Mouse (Mus musculus) brown adipose tissue, adult 24 weeks (tissue): Measurements from ENCODE around the gene Gpr19. TPM values are rescaled to one million over a fixed set of nuclear protein-coding genes. Genes with fewer than 3 reads are reported as not detected.

Experiments used
- H3K27ac ChIP-seq: fragments of 200-500 bp; replicated peaks from 2 replicates; pipeline ENCODE4 v1.5.1; 2012; ENCODE audit warnings: low read depth, mild to moderate bottlenecking, low read length
- H3K4me1 ChIP-seq: fragments of 200-500 bp; 2 replicates; pipeline ENCODE4 v1.6.1; 2012; ENCODE audit warnings: low read length, mixed read lengths; ENCODE audit not compliant: control insufficient read depth, insufficient read depth, insufficient read length
- H3K4me3 ChIP-seq: fragments of 200-500 bp; 2 replicates; pipeline ENCODE4 v1.5.1; 2012; ENCODE audit warnings: low read depth, mild to moderate bottlenecking, low read length, moderate library complexity; ENCODE audit not compliant: insufficient read depth
- polyA plus RNA-seq: library from polyadenylated mRNA; stranded (reverse); fragments of >200 nt; gene quantifications from 2 replicates; pipeline ENCODE4 v1.2.4, GENCODE M21; 2012; ENCODE audit not compliant: missing spikeins, insufficient read depth, insufficient read length

Gpr19 gene
- polyA plus RNA-seq, 1 experiment = 3.5 TPM

- H3K4me1 ChIP-seq = no peaks in the 10 kb centered on the region
- H3K4me3 ChIP-seq = no peak overlapping the region
- H3K27ac ChIP-seq = no peak overlapping the region
Observed at GRCm38 (mm10) chr6:134860275-134860674, 38.1 kb downstream of the Gpr19 start.

GRCm38 (mm10) chr6:134859021-134859420, 39.4 kb downstream of the Gpr19 start:
- Histone ChIP-seq H3K27ac (no peak overlapping the region), H3K4me1 (no peaks in the 10 kb centered on the region), H3K4me3 (no peak overlapping the region)

- Histone ChIP-seq H3K4me1 (no peaks in the 10 kb centered on the region), H3K4me3 (no peak overlapping the region), H3K27ac (no peak overlapping the region)
Observed at GRCm38 (mm10) chr6:134855926-134856325, 42.5 kb downstream of the Gpr19 start.

- H3K4me1 ChIP-seq = no peaks in the 10 kb centered on the region
- H3K4me3 ChIP-seq = no peak overlapping the region
- H3K27ac ChIP-seq = no peak overlapping the region
Observed at GRCm38 (mm10) chr6:134854782-134855181, 43.6 kb downstream of the Gpr19 start.

DNA sequence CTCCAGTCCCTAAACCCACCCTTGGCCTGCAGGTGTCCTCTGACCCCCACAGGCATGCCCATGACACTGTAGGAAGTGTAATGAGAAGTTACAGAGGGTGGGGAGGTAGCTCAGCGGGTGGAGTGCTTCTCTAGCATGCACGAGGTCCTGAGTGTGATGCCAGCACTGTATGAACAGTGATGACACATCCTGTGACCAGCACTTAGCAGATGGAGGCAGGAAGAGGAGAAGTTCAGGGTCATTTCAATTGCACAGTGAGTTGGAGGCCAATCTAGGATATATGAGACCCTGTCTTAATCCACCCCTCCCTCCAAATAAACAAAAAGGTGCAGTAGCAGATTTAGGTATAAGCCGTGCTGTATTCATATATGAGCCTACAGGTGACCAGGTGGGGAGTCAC, 48.4 kb downstream of the Gpr19 start:
- H3K4me1 ChIP-seq = no peaks in the 10 kb centered on the region
- no peak overlapping the region for H3K27ac ChIP-seq
- no peak overlapping the region for H3K4me3 ChIP-seq

DNA sequence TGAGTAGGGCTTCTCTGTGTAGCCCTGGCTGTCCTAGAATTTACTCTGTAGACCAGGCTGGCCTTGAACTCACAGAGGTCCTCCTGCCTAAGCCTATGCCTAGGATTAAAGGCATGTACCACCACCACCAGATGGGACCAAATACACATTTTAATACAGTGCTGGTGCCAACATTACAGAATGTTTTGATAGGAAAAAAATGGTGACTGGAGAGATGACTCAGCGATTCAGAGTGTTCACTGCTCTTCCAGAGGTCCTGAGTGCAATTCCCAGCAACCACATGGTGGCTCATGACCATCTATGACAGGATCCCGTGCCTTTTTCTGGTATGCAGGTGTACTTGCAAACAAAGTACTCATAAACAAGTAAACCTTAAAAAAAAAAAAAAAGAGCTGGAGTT, 48.9 kb downstream of the Gpr19 start:
- H3K4me1 ChIP-seq = no peaks in the 10 kb centered on the region
- H3K27ac ChIP-seq = no peak overlapping the region
- H3K4me3 ChIP-seq = no peak overlapping the region

GRCm38 (mm10) chr6:134848197-134848890, 50.0 kb downstream of the Gpr19 start:
- Histone ChIP-seq H3K4me1 (no peaks in the 10 kb centered on the region), H3K4me3 (no peak overlapping the region), H3K27ac (no peak overlapping the region)

DNA sequence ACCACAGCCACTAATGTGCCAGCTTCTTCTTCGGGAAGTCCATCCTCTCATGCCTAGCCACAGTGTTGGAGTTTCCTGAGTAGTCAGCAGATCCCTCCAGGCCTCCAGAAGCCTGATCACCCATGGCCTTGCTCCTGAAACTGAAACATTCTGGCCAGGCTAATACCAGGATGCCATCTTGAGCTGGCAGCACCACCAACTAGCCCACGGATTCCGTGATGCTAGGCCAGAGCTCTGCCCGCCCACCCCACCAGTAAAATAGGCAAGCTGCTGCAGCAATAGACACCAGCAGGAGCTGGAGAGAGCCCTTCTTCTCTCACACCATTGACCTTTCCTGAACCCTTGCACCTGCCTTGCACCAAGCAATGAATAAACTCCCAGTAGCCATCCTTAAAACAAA, 50.8 kb downstream of the Gpr19 start:
- Histone ChIP-seq H3K4me1 (no peaks in the 10 kb centered on the region), H3K27ac (no peak overlapping the region), H3K4me3 (no peak overlapping the region)

DNA sequence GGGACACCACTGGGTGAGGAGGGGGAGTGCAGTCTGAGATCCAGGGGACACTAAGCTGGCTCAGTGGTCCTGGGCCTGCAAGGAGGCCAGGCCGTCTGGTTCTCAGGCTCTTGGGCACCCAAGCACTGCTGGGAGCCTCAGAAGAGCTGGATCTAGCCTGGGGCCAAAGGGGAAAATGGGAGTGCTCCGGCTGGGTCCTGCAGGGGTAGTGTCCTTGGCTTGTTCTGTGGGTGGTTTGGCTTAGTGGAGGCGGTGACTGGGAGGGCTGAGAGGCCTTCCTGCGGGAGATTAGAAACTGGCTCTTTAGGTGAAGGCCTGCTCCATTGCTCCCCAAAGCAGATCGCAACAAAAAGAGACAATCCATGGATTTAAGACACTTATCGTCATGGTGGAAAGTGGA, 52.1 kb downstream of the Gpr19 start:
- Histone ChIP-seq H3K27ac (no peak overlapping the region), H3K4me3 (no peak overlapping the region), H3K4me1 (no peaks in the 10 kb centered on the region)

- no peak overlapping the region for H3K27ac ChIP-seq
- H3K4me1 ChIP-seq = no peaks in the 10 kb centered on the region
Observed at GRCm38 (mm10) chr6:134845726-134846125, 52.7 kb downstream of the Gpr19 start.

GRCm38 (mm10) chr6:134840346-134840745, 58.0 kb downstream of the Gpr19 start:
- no peak overlapping the region for H3K27ac ChIP-seq
- H3K4me3 ChIP-seq = no peak overlapping the region
- H3K4me1 ChIP-seq = peaks cover 2% of the 10 kb centered on the region; the same call in 1 of the 2 replicates

More at GRCm38 (mm10) chr6:134845726-134846125, 52.7 kb downstream of the Gpr19 start:
- no peak overlapping the region for H3K4me3 ChIP-seq

DNA sequence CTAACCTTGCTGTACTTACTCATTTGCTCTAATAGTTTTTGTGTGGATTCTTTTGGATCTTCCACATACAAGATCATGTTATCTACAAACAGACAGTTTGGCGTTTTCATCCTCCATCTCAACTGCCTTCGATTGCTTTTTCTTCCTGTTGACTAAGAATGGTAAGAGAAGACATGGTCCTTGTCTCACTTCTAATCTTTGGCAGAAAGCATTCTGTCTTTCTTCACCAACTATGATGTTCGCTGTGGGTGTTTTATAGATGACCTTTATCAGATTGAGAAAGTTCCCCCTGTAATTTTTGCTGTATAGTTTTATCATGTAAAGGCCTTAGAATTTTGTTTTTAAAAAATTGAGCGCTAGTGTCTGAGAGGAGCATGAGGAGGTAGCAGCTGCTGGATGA, 60.3 kb downstream of the Gpr19 start:
- no peak overlapping the region for H3K27ac ChIP-seq
- H3K4me1 ChIP-seq = peaks cover 2% of the 10 kb centered on the region; the same call in 1 of the 2 replicates
- no peak overlapping the region for H3K4me3 ChIP-seq

DNA sequence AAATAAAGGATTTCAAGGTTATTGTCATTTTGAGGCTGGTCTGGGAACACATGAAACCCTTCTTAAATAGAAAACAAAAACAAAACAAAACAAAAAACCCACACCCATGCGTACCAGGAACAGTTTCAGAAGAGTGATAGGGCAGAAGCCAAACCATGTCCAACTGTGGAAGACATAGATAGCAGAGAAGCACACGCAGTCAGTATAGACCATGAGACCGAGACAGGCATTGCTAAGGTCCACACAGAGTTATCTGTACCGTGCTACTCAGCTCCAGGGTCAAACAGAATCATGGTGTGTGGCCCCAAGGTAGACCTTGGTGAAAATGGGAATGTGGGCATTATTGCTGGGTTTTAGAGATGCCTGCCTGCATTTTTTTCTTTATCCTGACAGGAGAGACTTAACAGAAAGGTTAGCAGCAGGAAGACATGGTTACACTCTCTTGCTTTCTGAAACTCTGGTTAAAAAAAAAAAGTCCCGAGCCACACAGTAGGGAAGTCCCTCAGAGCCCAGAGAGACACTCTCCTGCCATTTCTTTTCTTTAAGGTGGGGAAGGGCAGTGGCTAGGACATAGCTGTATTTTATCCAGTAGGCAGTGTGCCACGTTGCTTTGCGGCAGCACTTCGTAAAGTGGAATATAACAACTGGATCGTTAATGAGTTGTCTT, 63.7 kb downstream of the Gpr19 start:
- H3K4me1 ChIP-seq = no peaks in the 10 kb centered on the region
- no peak overlapping the region for H3K4me3 ChIP-seq
- H3K27ac ChIP-seq = no peak overlapping the region

- Histone ChIP-seq H3K4me3 (peak overlapping the region; percentile 71), H3K27ac (no peak overlapping the region)
Observed at GRCm38 (mm10) chr6:134830776-134831175, 67.6 kb downstream of the Gpr19 start.

GRCm38 (mm10) chr6:134829786-134830700, 68.3 kb downstream of the Gpr19 start, which contains the start of gene Crebl2:
Crebl2 (plus strand) TSS chr6:134830154.
- Histone ChIP-seq H3K4me3 (peak within 1 kb of the TSS; percentile 80), H3K4me1 (no peaks in the 10 kb centered on the region), H3K27ac (peak within 1 kb of the TSS; percentile 85)

More at GRCm38 (mm10) chr6:134830776-134831175, 67.6 kb downstream of the Gpr19 start:
- no peaks in the 10 kb centered on the region for H3K4me1 ChIP-seq
